ENCODE assay signal across 8 mouse cellular contexts in the genomic region with DNA sequence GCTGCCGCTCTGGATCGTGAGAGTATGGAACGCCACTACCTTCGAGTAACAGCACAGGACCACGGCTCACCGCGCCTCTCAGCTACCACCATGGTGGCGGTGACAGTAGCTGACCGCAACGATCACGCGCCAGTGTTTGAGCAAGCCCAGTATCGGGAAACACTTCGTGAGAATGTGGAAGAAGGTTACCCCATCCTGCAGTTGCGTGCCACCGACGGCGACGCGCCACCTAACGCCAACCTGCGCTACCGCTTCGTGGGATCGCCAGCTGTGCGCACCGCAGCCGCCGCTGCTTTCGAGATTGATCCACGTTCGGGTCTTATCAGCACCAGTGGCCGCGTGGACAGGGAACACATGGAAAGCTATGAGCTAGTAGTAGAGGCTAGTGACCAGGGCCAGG. TPM values are rescaled to one million over a fixed set of nuclear protein-coding genes. Genes with fewer than 3 reads are reported as not detected.
A peak's percentile ranks its signal among the peaks of the same experiment; 100 is the strongest.
DNase-seq lines count a peak whose midpoint lies in the region; ATAC-seq and TF ChIP-seq lines count a peak whose summit lies in the region.

No protein-coding gene starts in this region.

- WGBS in hindbrain, embryonic 12.5 days = 13% methylated on average over 34 of the region's 34 CpGs

- in situ Hi-C loops in ES-E14 (cut with MboI; ENCODE audit: low sequenced_read_pairs in 2 of 2, unreplicated experiment in 2 of 2) = no loop called here

- no peak overlapping the region for H3K27ac ChIP-seq in gastrocnemius, adult 2 months
- H3K27ac ChIP-seq in ES-E14 (ENCODE audit: insufficient read depth, low read depth, low read length, poor library complexity, severe bottlenecking) = no peak overlapping the region
- peak overlapping the region; percentile 89; the same call in 1 of the 2 replicates for H3K27ac ChIP-seq in hindbrain, embryonic 12.5 days

- no peak for ATAC-seq in hindbrain, embryonic 12.5 days (ENCODE audit: low FRiP score)
- ATAC-seq in megakaryocyte-erythroid progenitor cell, adult 5-6 weeks (replicated peaks; ENCODE audit: low FRiP score, low TSS enrichment, poor library complexity, severe bottlenecking) = peak; percentile 2; the same call in 1 of the 2 replicates

- H3K4me2 ChIP-seq in hindbrain, embryonic 12.5 days (replicated peaks) = peak overlapping the region; percentile 89

- peaks cover 0 to 13% of the 10 kb centered on the region in 2 experiments; a peak in 1 of 4 replicates for H3K4me1 ChIP-seq in ES-E14 (ENCODE audit: control insufficient read depth in 2 of 2, insufficient read depth in 2 of 2, low read length in 2 of 2, poor library complexity in 1 of 2)
- peaks cover 54% of the 10 kb centered on the region for H3K4me1 ChIP-seq in hindbrain, embryonic 12.5 days

- H3K9me3 ChIP-seq in ES-E14 (ENCODE audit: control insufficient read depth, insufficient read depth, low read depth, low read length) = no peaks in the 10 kb centered on the region
- H3K9me3 ChIP-seq in hindbrain, embryonic 12.5 days (replicated peaks) = no peaks in the 10 kb centered on the region

- DNase-seq in gastrocnemius, adult 2 months = no peak
- no peak for DNase-seq in gastrocnemius, postnatal 4 days (ENCODE audit: low spot score in 2 of 2)
- no peak for DNase-seq in ES-E14 (ENCODE audit: low read depth, low spot score)
- no peak for DNase-seq in right cerebral cortex, postnatal 36 days (ENCODE audit: low spot score in 2 of 2)
- DNase-seq in adrenal gland, adult (ENCODE audit: inconsistent age in 2 of 2, low spot score in 1 of 2) = no peak
- no peak for DNase-seq in kidney, adult 8-10 months

- H3K9ac ChIP-seq in ES-E14 (ENCODE audit: insufficient read depth, low read depth, low read length, poor library complexity, severe bottlenecking) = 0 out of 2 replicates have a peak overlapping the region, but pooled peaks have one; percentile 27
- H3K9ac ChIP-seq in hindbrain, embryonic 12.5 days = peak overlapping the region; percentile 91

- peaks cover 89% of the 10 kb centered on the region for H3K27me3 ChIP-seq in hindbrain, embryonic 12.5 days

- peak overlapping the region; percentile 61 for H3K4me3 ChIP-seq in gastrocnemius, adult 2 months
- H3K4me3 ChIP-seq in ES-E14 (ENCODE audit: insufficient read depth in 1 of 2, low read depth in 1 of 2, low read length in 2 of 2, poor library complexity in 1 of 2, severe bottlenecking in 1 of 2) = peak overlapping the region; percentile 57 to 58
- peak overlapping the region; percentile 79 for H3K4me3 ChIP-seq in hindbrain, embryonic 12.5 days

- H3K36me3 ChIP-seq in ES-E14 (ENCODE audit: control insufficient read depth, insufficient read depth, low read length, poor library complexity, severe bottlenecking) = no peaks in the 10 kb centered on the region
- peaks cover 38% of the 10 kb centered on the region for H3K36me3 ChIP-seq in hindbrain, embryonic 12.5 days

- intact Hi-C loops in gastrocnemius, adult 2 months (cut with DNase I) = no loop called here

- TF ChIP-seq CTCF in gastrocnemius, adult 2 months (IDR thresholded peaks at IDR 0.05) = no peak

TF ChIP-seq in ES-E14, 5 proteins besides CTCF, POLR2A, EP300 and RAD21:
- TF ChIP-seq MAFK (IDR thresholded peaks at IDR 0.05; ENCODE audit: insufficient read depth, low read depth, low read length) (no peak), HCFC1 (IDR thresholded peaks at IDR 0.05; ENCODE audit: borderline replicate concordance, insufficient read depth, low read length) (no peak), CHD2 (IDR thresholded peaks at IDR 0.05; ENCODE audit: low read depth, low read length) (no peak), ZNF384 (IDR thresholded peaks at IDR 0.05; ENCODE audit: low read depth, low read length) (no peak), ZC3H11A (IDR thresholded peaks at IDR 0.05; ENCODE audit: borderline replicate concordance, low read depth, low read length) (no peak)

RNA-seq across cellular contexts. Expression of a gene that starts 1.3 kb away (rescaled TPM):
- under 1 TPM in 1 of 2 experiments, not detected in 1; 0.05 TPM for total RNA-seq in gastrocnemius, adult 2 months (2021)
- under 1 TPM; 0.22 to 0.31 TPM for total RNA-seq in gastrocnemius, postnatal 4 days (2021)
- total RNA-seq in ES-E14 (2012; rRNA removed) = 4.3 and 14.6 TPM in 2 replicates
- 11.9 TPM in 2 replicates for polyA plus RNA-seq in hindbrain, embryonic 12.5 days (2016; fragmentation: Nextera tagmentation; extraction: Ambion mirVana)
- total RNA-seq in megakaryocyte-erythroid progenitor cell, adult 5-6 weeks (2014; fragmentation: Nextera tagmentation) = not detected in 2 replicates
- 0.05 TPM in 1 of 2 replicates, not detected in the other for total RNA-seq in megakaryocyte-erythroid progenitor cell, adult 5-6 weeks (2017)

RNA-seq across cellular contexts. Expression of a gene that starts 19.3 kb away (rescaled TPM):
- 1 to 10 TPM; 3.6 to 5.3 TPM for total RNA-seq in gastrocnemius, adult 2 months (2021)
- 1 to 10 TPM; 6.6 to 9.2 TPM for total RNA-seq in gastrocnemius, postnatal 4 days (2021)
- total RNA-seq in ES-E14 (2012; rRNA removed) = 17.4 and 20.2 TPM in 2 replicates
- 20.2 and 23.3 TPM in 2 replicates for polyA plus RNA-seq in hindbrain, embryonic 12.5 days (2016; fragmentation: Nextera tagmentation; extraction: Ambion mirVana)
- total RNA-seq in megakaryocyte-erythroid progenitor cell, adult 5-6 weeks (2014; fragmentation: Nextera tagmentation) = 8.6 and 12.2 TPM in 2 replicates
- total RNA-seq in megakaryocyte-erythroid progenitor cell, adult 5-6 weeks (2017) = 1.0 and 2.3 TPM in 2 replicates

RNA-seq across cellular contexts. Expression of a gene that starts 25.6 kb away (rescaled TPM):
- total RNA-seq in gastrocnemius, adult 2 months (2021) = 10 to 100 TPM; 15.7 to 21.2 TPM
- total RNA-seq in gastrocnemius, postnatal 4 days (2021) = 10 to 100 TPM in 1 of 2 experiments, 1 to 10 TPM in 1; 9.8 to 11.2 TPM
- 15.1 and 19.8 TPM in 2 replicates for total RNA-seq in ES-E14 (2012; rRNA removed)
- 12.7 and 16.5 TPM in 2 replicates for polyA plus RNA-seq in hindbrain, embryonic 12.5 days (2016; fragmentation: Nextera tagmentation; extraction: Ambion mirVana)
- 5.7 and 5.8 TPM in 2 replicates for total RNA-seq in megakaryocyte-erythroid progenitor cell, adult 5-6 weeks (2014; fragmentation: Nextera tagmentation)
- 0.30 and 1.4 TPM in 2 replicates for total RNA-seq in megakaryocyte-erythroid progenitor cell, adult 5-6 weeks (2017)

RNA-seq across cellular contexts. Expression of a gene that starts 43.9 kb away (rescaled TPM):
- 10 to 100 TPM; 16.0 to 16.7 TPM for total RNA-seq in gastrocnemius, adult 2 months (2021)
- total RNA-seq in gastrocnemius, postnatal 4 days (2021) = 10 to 100 TPM; 43.7 to 44.3 TPM
- total RNA-seq in ES-E14 (2012; rRNA removed) = 23.0 and 24.4 TPM in 2 replicates
- 140 and 154 TPM in 2 replicates for polyA plus RNA-seq in hindbrain, embryonic 12.5 days (2016; fragmentation: Nextera tagmentation; extraction: Ambion mirVana)
- total RNA-seq in megakaryocyte-erythroid progenitor cell, adult 5-6 weeks (2014; fragmentation: Nextera tagmentation) = 29.8 and 36.7 TPM in 2 replicates
- total RNA-seq in megakaryocyte-erythroid progenitor cell, adult 5-6 weeks (2017) = 31.3 and 48.7 TPM in 2 replicates
